Mouse (Mus musculus) heart, adult 11 months (tissue): ENCODE measurements at regions not wholly inside any gene's neighbourhood (a gene's known extent, or its start where the extent isn't known, plus 50 kb on each side); places are given as distances from the start of the nearest gene placed in this dataset.
"Not testable (repeated sequence)": the region's sequence is repeated elsewhere in the genome, so short reads cannot be mapped to it uniquely, and the experiment has no call there.

Experiments
- DNase-seq: peaks from one replicate; pipeline ENCODE4 v3.0.0; 2022

- not testable (repeated sequence) for DNase-seq
These were observed 137.9 kb downstream of the Tcp10c start for GRCm38 (mm10) chr17:13492239-13492638.

GRCm38 (mm10) chr17:13492649-13493277 lies 138.4 kb downstream of the Tcp10c start:
- not testable (repeated sequence) for DNase-seq

DNA sequence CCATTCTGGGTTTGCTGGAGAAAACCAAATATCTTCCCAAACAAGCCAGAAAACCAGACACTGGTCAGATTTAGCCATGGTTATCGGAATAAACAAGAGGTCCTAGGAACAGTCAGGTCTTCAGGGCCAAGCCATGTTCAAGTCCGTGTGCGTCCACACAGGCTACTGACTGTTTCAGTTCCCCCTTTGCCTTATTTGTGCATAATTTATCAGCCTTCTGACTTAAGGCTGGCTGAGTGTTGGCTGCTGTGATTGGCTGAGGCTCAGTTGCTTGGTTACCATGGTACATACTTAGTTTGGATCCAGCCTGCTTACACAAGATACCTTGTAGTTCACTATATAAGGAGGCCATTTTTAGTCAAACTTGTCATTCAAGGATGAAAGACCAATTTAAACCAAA lies 139.5 kb downstream of the Tcp10c start:
- DNase-seq, result not testable (repeated sequence)

DNA sequence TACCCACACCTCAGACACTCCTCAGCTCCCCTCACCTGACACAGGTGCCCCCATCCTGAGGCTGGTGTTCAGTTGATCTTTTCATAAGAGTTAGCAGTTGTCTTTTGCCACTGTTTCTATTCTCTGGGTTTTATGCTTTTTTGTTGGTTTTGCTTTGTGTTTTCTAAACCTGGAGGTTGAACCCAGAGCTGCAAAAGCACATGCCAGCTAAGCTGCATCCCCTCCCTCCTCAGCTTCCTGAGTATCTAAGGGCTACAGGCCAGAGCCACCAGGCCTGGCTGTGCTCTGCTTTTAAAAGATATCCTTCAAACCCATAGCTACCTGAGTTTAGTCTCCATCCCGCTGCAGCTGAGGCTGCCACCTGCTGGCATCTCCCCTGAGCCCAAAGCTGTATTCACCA lies 140.1 kb downstream of the Tcp10c start:
- not testable (repeated sequence) for DNase-seq

DNA sequence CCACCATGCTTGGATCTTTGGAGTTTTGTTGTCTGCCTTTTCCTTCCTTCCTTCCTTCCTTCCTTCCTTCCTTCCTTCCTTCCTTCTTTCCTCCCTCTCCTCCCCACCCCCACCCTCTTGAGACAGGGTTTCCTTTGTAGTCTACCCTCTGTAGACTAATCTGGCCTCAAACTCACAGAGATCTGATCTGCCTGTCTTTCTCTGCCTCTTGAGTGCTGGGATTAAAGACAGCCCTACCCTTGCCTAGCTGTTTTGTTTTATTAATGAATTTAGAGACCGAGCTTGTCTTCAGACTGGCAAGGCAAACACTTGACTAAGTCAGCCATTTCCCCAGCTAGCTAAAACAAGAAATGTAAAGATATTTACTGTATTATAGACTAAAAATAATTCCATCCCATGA lies 150.0 kb downstream of the Tcp10c start:
- not testable (repeated sequence) for DNase-seq

DNA sequence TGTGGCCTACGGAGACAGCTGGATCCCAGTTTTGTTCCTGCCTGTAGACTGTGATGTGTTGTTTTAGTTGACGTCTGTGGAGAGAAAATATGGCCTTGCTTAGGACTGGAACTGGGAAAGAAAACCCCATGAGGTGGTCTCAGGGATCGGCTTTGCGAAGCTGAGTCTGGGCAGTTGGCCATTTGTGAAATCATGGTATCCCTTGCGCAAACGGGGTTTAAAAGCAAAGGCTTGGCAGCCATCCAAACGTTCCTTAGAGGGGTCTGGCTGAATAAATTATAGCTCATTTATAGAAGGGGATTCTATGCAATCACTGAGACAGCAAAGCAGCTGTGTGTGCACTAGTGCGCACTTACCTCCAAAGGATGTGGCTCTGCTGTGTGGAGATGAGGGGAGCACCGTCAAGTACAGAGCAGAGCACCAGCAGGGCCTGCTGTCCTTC lies 150.5 kb downstream of the Tcp10c start:
- not testable (repeated sequence) for DNase-seq

GRCm38 (mm10) chr17:13507397-13508063 lies 153.2 kb downstream of the Tcp10c start:
- not testable (repeated sequence) for DNase-seq

DNA sequence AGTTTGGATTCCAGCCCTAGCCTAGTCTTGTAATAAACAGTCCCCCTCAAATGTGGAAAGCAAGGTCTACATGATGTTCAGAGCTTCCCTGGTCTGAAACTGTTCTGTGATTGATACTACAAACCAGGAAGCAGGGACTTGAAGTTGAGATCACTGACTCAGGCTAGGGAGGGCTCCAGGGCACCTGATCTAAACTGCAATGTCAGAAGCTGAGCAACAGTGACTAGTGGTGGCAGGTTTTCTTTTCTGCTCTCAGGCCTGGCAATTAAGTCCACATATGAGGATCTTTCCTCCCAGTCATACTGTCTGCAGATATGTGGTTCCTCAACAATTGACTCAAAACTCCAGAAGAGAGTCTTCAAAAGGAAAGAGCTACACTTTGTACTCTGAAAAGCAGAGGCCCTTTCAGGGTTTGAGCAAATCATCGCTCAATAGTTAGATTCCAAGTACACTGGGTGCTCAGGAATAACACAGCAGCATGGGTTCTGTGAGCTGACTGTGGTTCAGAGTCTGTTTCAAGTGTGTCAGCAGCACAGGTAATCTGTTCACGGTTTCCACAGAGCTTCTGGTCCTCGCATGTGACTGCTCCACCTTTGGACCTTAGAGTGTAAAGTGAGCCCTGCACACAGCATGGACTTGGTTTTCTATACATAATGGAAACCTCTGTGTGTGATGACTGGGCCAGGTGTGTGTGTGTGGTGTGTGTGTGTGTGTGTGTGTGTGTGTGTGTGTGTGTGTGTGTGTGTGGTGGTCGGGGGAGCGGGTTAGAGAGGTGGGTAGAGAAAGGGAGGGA lies 165.2 kb downstream of the Tcp10c start:
- not testable (repeated sequence) for DNase-seq

DNA sequence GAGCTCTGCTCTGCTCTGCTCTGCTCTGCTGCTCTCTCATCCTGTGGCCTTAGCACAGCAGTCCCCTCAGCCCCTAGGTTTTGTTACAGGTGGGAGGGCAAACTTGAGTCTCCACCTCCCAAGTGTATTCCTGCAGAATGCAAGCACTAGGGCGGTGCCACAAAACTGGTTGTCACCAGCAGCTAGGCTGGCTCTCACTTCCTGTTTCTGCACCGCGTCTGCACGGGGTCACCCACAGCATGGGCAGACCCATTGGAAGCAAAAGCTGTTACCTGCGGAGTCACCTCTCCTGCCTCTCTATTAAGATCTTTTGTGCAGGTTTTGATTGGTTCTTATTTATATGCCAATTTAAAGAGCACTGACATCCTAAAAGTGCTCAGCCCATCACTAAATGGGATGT lies 178.2 kb downstream of the Tcp10c start:
- peak; percentile 80 for DNase-seq

GRCm38 (mm10) chr17:13540446-13541241 lies 186.3 kb downstream of the Tcp10c start:
- peak; percentile 86 for DNase-seq

DNA sequence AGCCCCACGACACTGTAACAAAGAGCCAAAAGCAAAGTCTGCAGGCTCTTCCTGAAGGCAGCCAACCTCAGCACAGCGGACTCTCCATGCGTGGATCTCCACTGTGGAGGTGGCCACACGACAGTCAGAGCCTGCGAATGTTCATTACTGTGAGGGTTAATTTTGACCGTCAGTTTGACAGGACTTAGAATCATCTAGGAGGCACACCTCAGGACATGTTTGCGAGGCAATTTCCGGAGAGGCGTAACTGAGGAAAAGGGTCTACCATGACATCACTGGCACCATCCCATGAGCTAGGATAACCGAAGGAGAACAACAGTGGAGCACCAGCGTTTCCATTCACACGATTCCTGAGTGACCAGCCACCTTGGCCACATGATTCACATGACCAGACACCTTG lies 186.9 kb downstream of the Tcp10c start:
- peak; percentile 92 for DNase-seq

DNA sequence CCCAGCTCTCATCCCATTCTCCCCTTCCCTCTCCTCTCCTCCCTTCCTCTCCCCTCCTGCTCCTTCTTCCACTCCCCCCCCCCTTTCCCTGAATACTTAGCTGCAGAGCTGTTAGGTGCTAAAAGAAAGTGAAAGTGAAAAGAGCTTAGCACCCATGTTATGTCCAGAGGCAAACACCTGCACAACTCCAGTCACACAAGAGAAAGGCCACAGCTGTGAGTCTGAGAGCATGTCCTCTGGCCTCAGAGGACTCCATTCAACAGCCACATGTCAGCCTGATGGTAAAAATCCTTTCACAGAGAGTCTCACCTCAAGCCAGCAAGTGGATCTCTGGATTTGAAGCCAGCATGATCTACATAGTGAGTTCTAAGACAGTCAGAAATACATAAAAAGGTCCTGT lies 187.9 kb downstream of the Tcp10c start:
- no peak for DNase-seq

- DNase-seq, result no peak
These were observed 188.5 kb downstream of the Tcp10c start for GRCm38 (mm10) chr17:13542856-13543255.

DNA sequence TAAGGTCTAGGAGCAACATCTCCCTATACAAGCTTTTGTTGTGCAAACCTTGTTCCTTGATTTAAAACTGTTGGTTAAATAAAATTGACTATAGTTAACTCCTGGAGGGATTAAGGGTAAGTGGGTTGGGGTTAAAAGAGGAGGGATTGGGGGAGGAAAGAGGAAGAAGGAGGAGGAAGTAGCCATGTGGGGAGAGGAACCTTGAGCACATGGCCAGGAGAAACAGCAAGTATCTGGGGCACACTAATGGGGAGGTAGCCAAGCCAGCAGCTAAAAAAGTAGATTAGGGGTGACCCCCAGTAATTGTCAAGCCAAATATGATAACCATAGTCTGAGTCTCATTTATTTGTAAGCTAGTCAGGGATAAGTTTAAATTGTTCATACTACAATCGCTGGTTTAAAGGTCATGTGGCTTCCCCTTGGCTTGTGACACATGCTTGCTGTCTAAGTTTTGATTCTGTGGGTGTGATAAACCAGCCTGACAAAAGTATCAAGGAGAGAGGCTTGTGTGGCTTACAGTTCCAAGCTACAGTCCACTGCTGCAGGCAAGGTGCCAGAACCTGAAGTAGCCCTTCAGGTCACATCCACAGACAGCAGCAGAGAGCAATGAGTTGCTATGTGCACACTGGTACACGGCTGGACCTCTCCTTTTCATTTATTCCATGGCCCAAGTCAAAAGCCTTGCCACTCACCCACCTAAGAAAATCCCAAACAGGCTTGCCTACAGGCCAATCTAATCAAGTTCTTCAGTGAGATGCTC lies 189.8 kb downstream of the Tcp10c start:
- peak; percentile 91 for DNase-seq

DNA sequence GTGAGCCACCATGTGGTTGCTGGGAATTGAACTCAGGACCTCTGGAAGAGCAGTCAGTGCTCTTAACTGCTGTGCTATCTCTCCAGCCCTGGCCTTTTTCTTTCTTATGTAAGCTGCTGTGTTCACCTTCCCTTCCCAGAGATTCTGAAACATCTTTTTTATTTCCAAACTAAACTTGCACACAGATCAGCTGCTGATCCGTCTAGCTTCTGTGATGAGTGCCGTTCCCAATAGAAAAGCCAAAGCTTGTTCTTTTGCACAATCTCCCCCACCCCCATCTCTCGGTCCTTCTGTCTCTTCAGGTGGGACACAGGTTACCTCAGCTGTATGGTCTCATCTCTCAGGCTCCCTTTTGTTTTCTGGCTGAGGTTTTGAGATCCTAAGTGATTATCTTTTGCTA lies 191.9 kb downstream of the Tcp10c start:
- no peak for DNase-seq

GRCm38 (mm10) chr17:13546669-13547085 lies 192.3 kb downstream of the Tcp10c start:
- DNase-seq, result peak; percentile 89

DNA sequence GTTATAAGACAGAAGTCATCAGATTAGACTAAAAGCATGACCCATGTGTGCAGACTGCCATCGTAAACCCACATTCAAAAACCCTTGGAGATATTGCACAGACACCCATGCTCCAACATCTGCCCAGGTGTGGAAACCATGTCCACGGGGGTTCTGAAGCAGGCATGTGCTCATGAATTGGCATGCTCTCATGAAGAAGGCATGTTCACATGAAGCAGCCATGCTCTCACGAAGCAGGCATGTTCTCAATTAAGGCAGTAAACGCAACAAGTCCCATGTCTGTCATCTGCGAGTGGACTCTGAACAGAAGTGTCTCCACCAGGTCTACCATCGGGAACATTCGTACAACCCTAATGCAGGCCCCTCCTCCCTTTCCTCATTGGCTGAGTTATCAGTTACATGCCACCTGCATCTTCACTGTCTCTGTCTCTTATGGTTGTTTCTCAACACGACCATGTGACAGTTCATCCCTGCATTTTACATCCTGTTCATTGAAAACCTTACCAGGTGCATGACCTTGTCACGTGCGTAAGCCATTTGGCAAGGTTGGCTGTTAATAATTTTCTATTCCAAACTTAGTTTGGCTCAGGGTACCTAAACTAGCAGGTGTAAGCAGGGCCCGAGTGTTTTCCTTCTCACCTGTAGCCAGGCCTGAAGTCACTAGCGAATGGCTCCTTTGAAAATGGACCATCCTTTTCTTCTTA lies 193.4 kb downstream of the Tcp10c start:
- peak; percentile 90 for DNase-seq

- DNase-seq, result no peak
These were observed 195.9 kb downstream of the Tcp10c start for GRCm38 (mm10) chr17:13549975-13550895.

GRCm38 (mm10) chr17:13550896-13551267 lies 196.5 kb downstream of the Tcp10c start:
- DNase-seq, result not testable (repeated sequence)

- not testable (repeated sequence) for DNase-seq
These were observed 197.5 kb downstream of the Tcp10c start for GRCm38 (mm10) chr17:13551693-13552404.
